Mouse (Mus musculus) myocyte (in vitro differentiated cells): ENCODE data around the gene Ddb1.

Experiments used
- E2F4 ChIP-seq: IDR thresholded peaks from one replicate; pipeline ENCODE4 v1.6.1; 2011; ENCODE audit warnings: mild to moderate bottlenecking, control low read depth, moderate library complexity; ENCODE audit not compliant: insufficient read depth
- MAX ChIP-seq: IDR thresholded peaks from one replicate; pipeline ENCODE4 v1.6.1; 2011; ENCODE audit warnings: low read depth, mild to moderate bottlenecking, control low read depth
- MYOD1 ChIP-seq, 3 experiments: IDR thresholded peaks; one replicate each; pipeline ENCODE4 v1.6.1; 2011; ENCODE audit warnings: control low read depth in 2 of 3, low read depth in 2 of 3, mild to moderate bottlenecking in 2 of 3, moderate library complexity in 1 of 3; ENCODE audit not compliant: insufficient read length in 2 of 3, control insufficient read depth in 1 of 3
- POLR2A ChIP-seq: IDR thresholded peaks from one replicate; pipeline ENCODE4 v1.6.1; 2011; ENCODE audit warnings: low read depth, mild to moderate bottlenecking, control low read depth, moderate library complexity; ENCODE audit not compliant: insufficient read length
- POLR2AphosphoS2 ChIP-seq: IDR thresholded peaks from one replicate; pipeline ENCODE4 v1.6.1; 2011; ENCODE audit warnings: low read depth, control low read depth; ENCODE audit not compliant: insufficient read length
- SRF ChIP-seq: IDR thresholded peaks from one replicate; pipeline ENCODE4 v1.6.1; 2011; ENCODE audit warnings: low read depth; ENCODE audit not compliant: control insufficient read depth, insufficient read length
- TCF12 ChIP-seq: IDR thresholded peaks from one replicate; pipeline ENCODE4 v1.6.1; 2011; ENCODE audit warnings: mild to moderate bottlenecking, control low read depth; ENCODE audit not compliant: poor library complexity, insufficient read depth, severe bottlenecking
- TCF3 ChIP-seq: IDR thresholded peaks from one replicate; pipeline ENCODE4 v1.6.1; 2011; ENCODE audit warnings: low read depth, control low read depth; ENCODE audit not compliant: insufficient read length
- USF1 ChIP-seq: IDR thresholded peaks from one replicate; pipeline ENCODE4 v1.6.1; 2011; ENCODE audit warnings: low read depth, mild to moderate bottlenecking, control low read depth, moderate library complexity

DNA sequence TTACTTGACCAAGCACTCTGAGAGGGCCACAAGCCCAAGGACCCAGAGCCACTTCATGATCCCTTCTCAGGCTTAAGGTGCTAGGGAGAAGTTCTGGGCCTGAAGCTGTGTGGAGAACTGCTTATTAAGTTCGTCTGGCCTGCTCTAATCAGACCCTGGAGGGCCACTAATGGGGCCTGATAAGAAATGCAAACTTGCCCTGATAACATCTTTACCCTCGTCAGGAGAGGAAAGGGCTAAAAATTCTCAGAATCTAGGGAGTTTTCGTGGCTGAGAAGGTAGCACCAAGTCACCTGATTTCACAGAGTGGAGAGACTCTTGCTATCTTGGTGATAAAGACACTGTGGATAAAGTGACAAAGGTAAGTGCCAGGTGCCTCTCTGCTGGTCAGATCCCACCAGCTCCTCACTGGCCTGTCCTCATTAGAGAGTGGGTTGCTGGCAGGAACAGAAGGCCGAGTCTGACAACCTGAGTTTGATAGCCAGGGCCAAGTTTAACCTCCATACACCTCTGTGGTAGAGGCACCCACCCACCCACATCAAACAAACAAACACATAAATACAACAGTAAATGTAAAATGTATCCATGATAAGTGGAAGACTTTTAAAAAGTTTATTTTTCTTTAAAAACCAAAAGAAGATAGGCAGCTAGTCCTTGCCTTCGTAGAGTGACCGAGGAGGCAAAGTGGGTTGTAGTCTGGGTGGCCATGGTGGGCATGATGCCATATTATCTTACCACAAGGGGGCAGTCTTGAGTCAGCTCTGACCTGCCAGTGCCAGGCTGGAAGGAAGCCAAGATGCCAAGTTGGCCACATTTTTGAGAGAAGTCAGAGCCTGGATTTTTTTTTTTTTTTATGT, 73.0 kb downstream of the Ddb1 start, which contains the start of gene Pga5:
- TF ChIP-seq USF1 (no peak), SRF (no peak), MYOD1 (IDR thresholded peaks at IDR 0.05; ENCODE audit: control insufficient read depth in 1 of 3, insufficient read length in 2 of 3, low read depth in 2 of 3) (no peak), POLR2A (no peak), TCF12 (no peak), MAX (no peak), E2F4 (no peak), TCF3 (no peak), POLR2AphosphoS2 (no peak)
